Mouse (Mus musculus) retina, adult 2 months (tissue): Measurements from ENCODE around the gene Psmb1.
"Not testable (repeated sequence)": the region's sequence is repeated elsewhere in the genome, so short reads cannot be mapped to it uniquely, and the experiment has no call there.

ENCODE experiments used
- DNase-seq: peaks from one replicate; pipeline ENCODE4 v3.0.0-alpha.2; 2012; ENCODE audit warnings: low read depth, low spot score

Gene Psmb1

GRCm38 (mm10) chr17:15461921-15462495, 37.5 kb downstream of the Psmb1 start:
- DNase-seq: no peak

DNA sequence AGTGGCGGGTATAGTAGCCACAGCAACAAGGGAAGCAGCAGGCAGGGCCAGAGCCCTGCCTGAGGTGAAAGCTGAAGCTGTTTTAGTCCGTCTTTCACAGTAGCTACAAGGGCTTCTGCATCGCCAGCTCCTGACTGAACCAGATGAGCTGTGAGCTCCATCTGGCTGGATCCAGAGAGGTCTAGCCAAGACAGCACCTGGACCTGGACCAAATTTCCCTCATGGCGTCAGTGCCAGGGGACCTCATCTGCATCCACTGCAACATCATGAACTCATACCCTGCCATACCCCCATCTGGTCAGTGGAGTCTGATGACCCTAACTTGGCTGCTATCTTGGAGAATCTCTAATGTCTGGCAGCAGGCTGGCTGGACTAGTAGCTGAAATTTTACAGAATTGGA, 39.8 kb downstream of the Psmb1 start:
- DNase-seq: no peak

DNA sequence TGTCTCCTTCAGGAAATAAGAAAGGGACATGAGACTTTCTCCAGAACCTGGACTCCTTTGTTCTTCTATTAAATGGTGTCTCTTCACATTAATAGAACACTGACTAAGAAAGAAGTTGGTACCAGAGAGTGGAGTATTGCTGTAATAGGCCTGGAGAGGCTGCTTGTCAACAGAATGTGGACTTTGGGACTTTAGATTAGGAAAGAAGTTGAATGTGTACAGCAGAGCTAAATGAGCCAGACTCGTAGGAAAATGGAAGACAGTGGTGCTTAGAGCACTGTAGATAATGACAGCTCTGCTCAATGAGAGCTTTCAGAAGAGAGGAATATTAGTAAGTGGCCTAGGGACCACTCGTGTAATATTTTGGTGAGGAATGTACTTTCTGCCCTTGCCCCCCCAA, 43.0 kb downstream of the Psmb1 start:
- DNase-seq: no peak

GRCm38 (mm10) chr17:15455203-15455602, 44.3 kb downstream of the Psmb1 start:
- no peak for DNase-seq

- DNase-seq: no peak
Observed at GRCm38 (mm10) chr17:15449606-15450005, 49.9 kb downstream of the Psmb1 start.

GRCm38 (mm10) chr17:15449144-15449543, 50.4 kb downstream of the Psmb1 start:
- DNase-seq: not testable (repeated sequence)

DNA sequence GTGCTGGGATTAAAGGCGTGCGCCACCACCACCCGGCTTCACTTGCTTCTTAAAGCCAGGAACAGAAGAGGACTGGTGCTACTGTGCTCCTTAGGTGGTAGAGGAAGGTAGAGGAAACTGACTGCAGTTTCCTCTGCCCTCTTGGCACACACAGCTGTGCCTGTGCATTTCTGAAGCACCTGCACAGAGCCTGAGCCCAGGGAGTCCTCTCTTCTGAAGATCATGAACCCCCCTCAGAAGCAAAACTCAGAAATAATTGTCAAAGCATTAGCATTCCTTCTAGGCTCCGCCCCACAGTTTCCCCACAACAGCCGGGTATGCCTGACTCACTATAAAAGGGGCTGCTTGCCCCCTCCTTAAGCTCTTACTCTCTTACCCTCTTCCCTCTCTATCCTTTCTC, 51.7 kb downstream of the Psmb1 start:
- no peak for DNase-seq

- DNase-seq: no peak
Observed at GRCm38 (mm10) chr17:15445421-15445820, 54.1 kb downstream of the Psmb1 start.

DNA sequence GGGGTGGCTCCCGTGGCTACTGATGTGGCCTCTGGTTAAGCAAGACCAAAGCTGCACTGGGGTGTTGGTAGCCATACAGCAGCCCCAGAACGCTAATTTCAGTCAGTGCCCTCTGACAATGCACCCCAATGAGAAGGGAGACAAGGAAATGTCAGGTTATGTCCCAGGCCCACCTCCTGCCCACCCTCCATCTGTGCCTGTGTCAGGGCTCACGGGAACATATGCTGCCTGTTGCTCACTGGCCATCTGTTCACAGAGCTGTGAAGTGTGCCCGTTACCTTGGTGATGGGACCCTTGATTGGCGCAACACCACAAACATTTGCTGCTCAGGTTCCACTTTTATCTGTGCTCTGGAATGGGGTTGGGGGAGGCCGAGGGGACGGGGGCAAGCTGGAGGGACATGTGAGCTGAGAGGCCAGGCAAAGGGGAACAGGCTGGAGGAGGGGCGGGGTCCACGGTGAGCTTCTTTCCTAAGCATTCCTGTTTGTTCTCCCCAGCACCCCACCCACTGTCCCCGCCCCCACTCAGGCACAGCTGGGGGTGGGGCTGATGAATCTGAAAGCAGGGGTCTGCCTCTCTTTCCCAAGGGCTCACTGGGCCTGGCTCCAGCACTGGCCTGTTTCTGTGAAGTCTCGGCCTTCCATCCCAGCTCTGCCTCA, 59.0 kb downstream of the Psmb1 start:
- no peak for DNase-seq

DNA sequence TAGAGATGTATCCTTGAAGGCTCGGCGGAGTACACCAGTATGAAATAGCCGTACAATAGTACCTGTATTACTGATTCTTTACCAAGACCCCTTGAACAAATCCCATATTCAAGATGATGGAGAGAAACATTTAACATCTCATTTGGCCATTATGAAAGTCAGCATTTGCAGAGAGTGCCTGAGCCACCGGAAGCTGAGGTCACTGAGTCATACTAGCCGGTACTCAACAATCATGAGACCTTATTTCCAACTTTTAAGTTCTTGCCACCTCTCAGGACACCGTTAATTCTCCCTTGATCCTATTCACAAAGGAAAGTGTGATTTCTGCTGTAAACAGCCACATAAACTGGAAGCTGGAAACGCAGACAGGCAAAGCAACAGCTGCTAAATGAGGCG, 59.5 kb downstream of the Psmb1 start:
- DNase-seq: no peak

GRCm38 (mm10) chr17:15434748-15435147, 64.8 kb downstream of the Psmb1 start:
- DNase-seq: no peak

DNA sequence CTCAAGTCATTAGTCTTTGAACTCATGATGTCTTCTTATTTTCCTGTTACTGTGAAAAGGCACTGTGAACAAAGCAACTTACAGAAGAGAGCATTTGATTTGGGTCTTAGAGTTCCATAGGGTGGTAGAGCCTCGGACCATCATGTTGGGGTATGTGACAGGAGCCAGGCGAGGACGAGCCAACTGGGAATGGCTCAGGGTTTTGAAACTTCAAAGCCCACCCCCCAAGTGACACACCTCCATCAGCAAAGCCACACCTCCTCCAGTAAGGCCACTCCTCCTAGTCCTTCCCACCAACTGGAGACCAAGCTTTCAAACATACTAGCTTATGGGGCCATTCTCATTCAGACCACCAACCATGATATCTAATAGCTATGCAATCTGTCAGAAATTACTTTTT, 67.5 kb downstream of the Psmb1 start:
- DNase-seq: no peak

GRCm38 (mm10) chr17:15431551-15431950, 68.0 kb downstream of the Psmb1 start:
- no peak for DNase-seq

GRCm38 (mm10) chr17:15431021-15431514, 68.5 kb downstream of the Psmb1 start:
- DNase-seq: no peak

GRCm38 (mm10) chr17:15429937-15430336, 69.6 kb downstream of the Psmb1 start:
- no peak for DNase-seq

GRCm38 (mm10) chr17:15429451-15429850, 70.1 kb downstream of the Psmb1 start:
- DNase-seq: no peak

- no peak for DNase-seq
Observed at GRCm38 (mm10) chr17:15425931-15426330, 73.6 kb downstream of the Psmb1 start.
